Mouse (Mus musculus) bone marrow macrophage, adult 2 months (primary cell): ENCODE measurements around the gene Mex3d. TPM values are rescaled to one million over a fixed set of nuclear protein-coding genes. Genes with fewer than 3 reads are reported as not detected.

Source experiments
- H3K27ac ChIP-seq: 2 replicates; pipeline ENCODE4 v1.5.1; 2012; ENCODE audit warnings: low read depth, low read length; ENCODE audit not compliant: insufficient read depth
- H3K4me1 ChIP-seq: 2 replicates; pipeline ENCODE4 v1.6.1; 2012; ENCODE audit warnings: low read length; ENCODE audit not compliant: control insufficient read depth, insufficient read depth
- H3K4me3 ChIP-seq: 2 replicates; pipeline ENCODE4 v1.5.1; 2012; ENCODE audit warnings: mild to moderate bottlenecking, low read length, moderate library complexity; ENCODE audit not compliant: insufficient read depth
- CTCF ChIP-seq: IDR thresholded peaks from 2 replicates; pipeline ENCODE4 v1.5.1; 2012; ENCODE audit warnings: low read depth, mild to moderate bottlenecking, low read length, moderate library complexity
- POLR2A ChIP-seq: IDR thresholded peaks from 2 replicates; pipeline ENCODE4 v1.6.1; 2012; ENCODE audit warnings: mild to moderate bottlenecking, low read depth, low read length, borderline replicate concordance
- polyA plus RNA-seq: library from polyadenylated mRNA; stranded (reverse); fragments of >200 nt; gene quantifications from 2 replicates; pipeline ENCODE4 v1.2.4, GENCODE M21; 2012; ENCODE audit not compliant: missing spikeins, insufficient read depth, insufficient read length

The Mex3d gene
- polyA plus RNA-seq, 1 experiment = 8.3 TPM

GRCm38 (mm10) chr10:80339941-80340750 is 47.3 kb downstream of the Mex3d start:
- H3K4me1 ChIP-seq = peaks cover 3% of the 10 kb centered on the region; the same call in 1 of the 2 replicates
- H3K27ac ChIP-seq = no peak overlapping the region
- no peak overlapping the region for H3K4me3 ChIP-seq
- TF ChIP-seq POLR2A = no peak
- peak; percentile 94 for TF ChIP-seq CTCF

GRCm38 (mm10) chr10:80336263-80336662 is 51.2 kb downstream of the Mex3d start:
- H3K27ac ChIP-seq = no peak overlapping the region
- H3K4me1 ChIP-seq = no peaks in the 10 kb centered on the region
- no peak for TF ChIP-seq POLR2A
- TF ChIP-seq CTCF = no peak
- H3K4me3 ChIP-seq = no peak overlapping the region

- no peak for TF ChIP-seq POLR2A
- no peak for TF ChIP-seq CTCF
- Histone ChIP-seq H3K4me1 (peaks cover 5% of the 10 kb centered on the region; the same call in 1 of the 2 replicates), H3K27ac (no peak overlapping the region), H3K4me3 (no peak overlapping the region)
Measured at GRCm38 (mm10) chr10:80332525-80332989, 54.9 kb downstream of the Mex3d start.

- Histone ChIP-seq H3K27ac (no peak overlapping the region), H3K4me3 (no peak overlapping the region), H3K4me1 (peaks cover 5% of the 10 kb centered on the region; the same call in 1 of the 2 replicates)
- TF ChIP-seq CTCF (no peak), POLR2A (no peak)
Measured at GRCm38 (mm10) chr10:80331636-80332524, 55.6 kb downstream of the Mex3d start.

- peaks cover 5% of the 10 kb centered on the region; the same call in 1 of the 2 replicates for H3K4me1 ChIP-seq
Measured at GRCm38 (mm10) chr10:80330888-80331287, 56.6 kb downstream of the Mex3d start.

More at GRCm38 (mm10) chr10:80330888-80331287, 56.6 kb downstream of the Mex3d start:
- TF ChIP-seq POLR2A = no peak
- no peak for TF ChIP-seq CTCF
- no peak overlapping the region for H3K4me3 ChIP-seq
- H3K27ac ChIP-seq = no peak overlapping the region

Other genes starting within 250 kb of the Mex3d start
- gene Atp5d, start 249.0 kb downstream of the Mex3d start, polyA plus RNA-seq = 198 TPM in 2 replicates
- 2.0 and 2.9 TPM in 2 replicates for gene Cbarp, start 246.8 kb downstream of the Mex3d start, polyA plus RNA-seq
- gene Midn, start 239.4 kb downstream of the Mex3d start, polyA plus RNA-seq = 32.9 and 40.5 TPM in 2 replicates
- 48.0 and 49.8 TPM in 2 replicates for gene Cirbp, start 221.7 kb downstream of the Mex3d start, polyA plus RNA-seq
- gene 1600002K03Rik, start 214.7 kb downstream of the Mex3d start, polyA plus RNA-seq = 22.7 and 23.9 TPM in 2 replicates
- gene Efna2, start 208.2 kb downstream of the Mex3d start, polyA plus RNA-seq = 0.51 and 1.0 TPM in 2 replicates
- 27.2 and 36.2 TPM in 2 replicates for gene Mum1, start 161.2 kb downstream of the Mex3d start, polyA plus RNA-seq
- 104 and 108 TPM in 2 replicates for gene Ndufs7, start 138.5 kb downstream of the Mex3d start, polyA plus RNA-seq
- gene Gamt, start 126.6 kb downstream of the Mex3d start, polyA plus RNA-seq = 19.5 and 26.3 TPM in 2 replicates
- 103 and 109 TPM in 2 replicates for gene Dazap1, start 126.2 kb downstream of the Mex3d start, polyA plus RNA-seq
- gene Rps15, start 95.2 kb downstream of the Mex3d start, polyA plus RNA-seq = 1,336 and 1,616 TPM in 2 replicates
- 0.25 and 0.81 TPM in 2 replicates for gene Apc2, start 91.7 kb downstream of the Mex3d start, polyA plus RNA-seq
- gene 2310011J03Rik, start 67.1 kb downstream of the Mex3d start, polyA plus RNA-seq = 38.8 and 39.3 TPM in 2 replicates
- gene Pcsk4, start 58.2 kb downstream of the Mex3d start, polyA plus RNA-seq = 2.2 and 2.5 TPM in 2 replicates
- gene Reep6, start 57.7 kb downstream of the Mex3d start, polyA plus RNA-seq = 1.5 TPM in 1 of 2 replicates, not detected in the other
- gene Adamtsl5, start 39.2 kb downstream of the Mex3d start, polyA plus RNA-seq = 7.6 and 8.8 TPM in 2 replicates
- not detected in 2 replicates for gene Plk5, start 31.2 kb downstream of the Mex3d start, polyA plus RNA-seq
- 55.6 and 58.2 TPM in 2 replicates for gene Mbd3, start 11.9 kb upstream of the Mex3d start, polyA plus RNA-seq
- gene Uqcr11, start 19.2 kb upstream of the Mex3d start, polyA plus RNA-seq = 175 and 193 TPM in 2 replicates
- 25.5 and 27.4 TPM in 2 replicates for gene Tcf3, start 46.0 kb upstream of the Mex3d start, polyA plus RNA-seq
- gene Onecut3, start 107.2 kb upstream of the Mex3d start, polyA plus RNA-seq = not detected in 2 replicates
- gene Atp8b3, start 151.5 kb upstream of the Mex3d start, polyA plus RNA-seq = not detected in 2 replicates
- gene Rexo1, start 173.9 kb upstream of the Mex3d start, polyA plus RNA-seq = 28.9 and 29.8 TPM in 2 replicates
- gene Klf16, start 189.7 kb upstream of the Mex3d start, polyA plus RNA-seq = 7.7 and 9.3 TPM in 2 replicates
- gene Abhd17a, start 202.7 kb upstream of the Mex3d start, polyA plus RNA-seq = 63.2 and 67.3 TPM in 2 replicates
- 29.3 and 35.4 TPM in 2 replicates for gene Scamp4, start 215.2 kb upstream of the Mex3d start, polyA plus RNA-seq
- gene Adat3, start 215.2 kb upstream of the Mex3d start, polyA plus RNA-seq = 2.2 and 3.2 TPM in 2 replicates
- 1.1 and 2.1 TPM in 2 replicates for gene Gm49322, start 218.4 kb upstream of the Mex3d start, polyA plus RNA-seq
- gene Csnk1g2, start 235.2 kb upstream of the Mex3d start, polyA plus RNA-seq = 87.3 and 98.4 TPM in 2 replicates